Mouse (Mus musculus): ENCODE data around the gene Ldhc. TPM values are rescaled to one million over a fixed set of nuclear protein-coding genes. Genes with fewer than 3 reads are reported as not detected.

Gene Ldhc
- total and polyA plus RNA-seq, 3 experiments: not detected

DNA sequence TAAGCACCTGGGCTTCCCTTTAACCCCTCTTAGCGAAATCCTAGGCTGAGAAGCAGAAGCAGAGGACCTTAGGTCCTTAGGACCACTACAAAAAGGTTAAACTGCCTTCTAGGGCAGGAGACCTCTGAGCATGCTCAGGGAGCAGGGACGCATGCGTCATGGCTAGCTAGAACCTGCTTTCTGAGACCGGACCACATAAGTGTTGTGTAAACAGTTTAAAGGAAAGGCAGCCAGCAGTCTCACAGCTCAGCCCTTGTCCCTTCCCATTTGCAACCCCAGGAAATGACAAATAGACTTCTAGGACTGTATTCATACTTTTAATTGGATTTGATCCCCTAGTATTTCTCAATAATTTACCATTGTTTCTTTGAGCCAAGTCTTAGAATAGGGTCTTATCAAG, 20.7 kb upstream of the Ldhc start:
- Histone ChIP-seq H3K36me3 (replicated peaks) (no peaks in the 10 kb centered on the region), H3K27me3 (ENCODE audit: insufficient read depth, low read length) (peaks cover 23% of the 10 kb centered on the region), H3K4me1 (ENCODE audit: insufficient read depth, low read depth, low read length) (peaks cover 47% of the 10 kb centered on the region), H3K9me3 (replicated peaks) (no peaks in the 10 kb centered on the region), H3K4me3 (ENCODE audit: low read depth, low read length) (no peak overlapping the region)
- TF ChIP-seq CTCF (IDR thresholded peaks at IDR 0.05; ENCODE audit: low read depth, low read length) (no peak), GATA1 (IDR thresholded peaks at IDR 0.05; ENCODE audit: borderline replicate concordance, low read length) (no peak), GATA2 (IDR thresholded peaks at IDR 0.05; ENCODE audit: borderline replicate concordance, low read depth, low read length) (no peak), TAL1 (conservative IDR thresholded peaks at IDR 0.05; ENCODE audit: low read depth, low read length) (no peak), POLR2AphosphoS5 (IDR thresholded peaks at IDR 0.05; ENCODE audit: insufficient replicate concordance, low read depth, low read length) (no peak)
- ATAC-seq (ENCODE audit: extremely low read depth, insufficient number of reproducible peaks, low FRiP score, poor library complexity, severe bottlenecking) (no peak), DNase-seq (ENCODE audit: low spot score) (no peak)

DNA sequence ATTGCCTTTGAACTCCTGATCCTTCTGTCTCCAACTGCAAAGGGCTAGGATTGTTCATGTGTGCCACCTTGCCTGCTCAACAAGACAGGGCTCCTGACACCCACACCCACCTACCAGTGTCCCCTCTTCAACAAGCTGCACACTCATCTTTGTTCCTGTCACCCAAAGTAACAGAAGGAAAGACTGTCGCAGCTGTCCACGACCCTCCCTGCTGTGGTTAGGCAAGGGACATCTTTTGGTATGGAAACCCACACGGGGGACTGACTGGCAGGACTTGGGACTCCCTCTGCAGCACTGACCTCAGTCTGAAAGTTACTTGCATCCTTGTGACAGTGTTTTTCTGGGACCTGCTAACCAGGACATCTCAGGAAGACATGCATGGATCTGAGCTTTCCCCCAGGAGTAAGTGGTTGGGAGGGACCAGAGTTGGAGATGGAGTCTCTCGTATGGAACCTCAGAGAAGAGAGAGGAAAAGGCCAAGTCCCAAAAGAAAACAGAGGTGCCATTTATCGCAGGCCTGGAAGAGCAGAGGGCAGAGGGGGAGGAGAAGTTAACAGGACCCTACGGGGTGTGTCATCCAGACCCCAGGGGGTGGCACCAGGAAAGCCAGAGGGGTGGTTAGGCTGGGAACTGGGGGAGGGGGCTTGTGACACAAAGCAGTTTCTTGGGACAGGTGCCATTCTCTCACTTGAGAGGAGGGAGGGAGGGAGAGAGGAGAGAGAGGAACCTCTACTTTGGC, 20.0 kb upstream of the Ldhc start, which contains the start of gene Ldha:
Ldha (plus strand) TSS at position 689 of the 739 bp plus-strand sequence.
- Histone ChIP-seq H3K4me3 (ENCODE audit: low read depth, low read length) (no peak within 1 kb of the TSS), H3K36me3 (replicated peaks) (peaks cover under 1% of the 10 kb centered on the region), H3K27me3 (ENCODE audit: insufficient read depth, low read length) (peaks cover 23% of the 10 kb centered on the region), H3K9me3 (replicated peaks) (no peaks in the 10 kb centered on the region), H3K4me1 (ENCODE audit: insufficient read depth, low read depth, low read length) (peaks cover 47% of the 10 kb centered on the region)
- no peak for TF ChIP-seq GATA2 (IDR thresholded peaks at IDR 0.05; ENCODE audit: borderline replicate concordance, low read depth, low read length)
- TF ChIP-seq GATA1 (IDR thresholded peaks at IDR 0.05; ENCODE audit: borderline replicate concordance, low read length): no peak
- no peak for TF ChIP-seq POLR2AphosphoS5 (IDR thresholded peaks at IDR 0.05; ENCODE audit: insufficient replicate concordance, low read depth, low read length)
- no peak for TF ChIP-seq CTCF (IDR thresholded peaks at IDR 0.05; ENCODE audit: low read depth, low read length)
- DNase-seq (ENCODE audit: low spot score) (no peak), ATAC-seq (ENCODE audit: extremely low read depth, insufficient number of reproducible peaks, low FRiP score, poor library complexity, severe bottlenecking) (no peak)

DNA sequence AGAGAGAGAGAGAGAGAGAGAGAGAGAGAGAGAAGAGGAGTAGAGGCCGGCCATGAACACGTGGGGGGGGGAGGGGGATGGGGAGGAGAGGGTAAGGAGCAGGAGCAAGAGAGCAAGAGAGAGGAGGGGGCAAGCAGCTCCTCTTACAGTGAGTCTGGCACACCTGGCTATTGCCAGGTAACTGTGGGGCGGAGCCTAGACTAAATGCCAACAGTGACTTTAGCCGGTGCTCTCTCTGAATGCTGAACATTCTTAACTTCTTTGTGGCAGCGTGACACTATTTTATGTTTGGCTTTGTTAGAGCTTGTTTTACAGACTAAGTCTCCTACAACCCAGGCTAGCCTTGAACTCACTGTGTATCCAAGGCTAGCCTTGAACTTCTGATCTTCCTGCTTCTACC, 18.7 kb upstream of the Ldhc start:
- no peak for TF ChIP-seq GATA2 (IDR thresholded peaks at IDR 0.05; ENCODE audit: borderline replicate concordance, low read depth, low read length)
- TF ChIP-seq TAL1 (conservative IDR thresholded peaks at IDR 0.05; ENCODE audit: low read depth, low read length): no peak
- no peak for TF ChIP-seq POLR2AphosphoS5 (IDR thresholded peaks at IDR 0.05; ENCODE audit: insufficient replicate concordance, low read depth, low read length)
- no peak for TF ChIP-seq CTCF (IDR thresholded peaks at IDR 0.05; ENCODE audit: low read depth, low read length)
- no peak for TF ChIP-seq GATA1 (IDR thresholded peaks at IDR 0.05; ENCODE audit: borderline replicate concordance, low read length)
- Histone ChIP-seq H3K36me3 (replicated peaks) (peaks cover 14% of the 10 kb centered on the region), H3K4me1 (ENCODE audit: insufficient read depth, low read depth, low read length) (peaks cover 47% of the 10 kb centered on the region), H3K4me3 (ENCODE audit: low read depth, low read length) (no peak overlapping the region), H3K9me3 (replicated peaks) (no peaks in the 10 kb centered on the region), H3K27me3 (ENCODE audit: insufficient read depth, low read length) (peaks cover 21% of the 10 kb centered on the region)
- DNase-seq (ENCODE audit: low spot score): no peak
- no peak for ATAC-seq (ENCODE audit: extremely low read depth, insufficient number of reproducible peaks, low FRiP score, poor library complexity, severe bottlenecking)

DNA sequence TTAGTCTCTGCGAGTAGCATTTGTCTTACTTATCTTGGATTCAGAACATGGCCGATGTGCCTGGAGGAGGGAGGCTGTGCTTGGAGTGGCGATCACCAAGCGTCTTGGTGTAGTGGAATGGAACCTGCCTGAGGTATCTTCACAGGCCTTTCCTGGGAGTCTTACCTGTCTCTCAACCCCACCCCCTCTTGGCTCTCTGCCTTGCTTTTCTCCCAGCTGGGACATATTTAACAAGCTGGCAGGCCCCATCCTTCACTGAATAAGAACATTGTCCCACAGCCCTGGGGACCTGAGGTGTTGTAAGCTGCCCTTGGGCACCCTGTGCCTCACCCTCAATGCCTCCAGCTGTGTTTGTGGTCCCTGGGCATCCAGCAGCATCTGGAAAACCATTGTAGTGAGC, 17.4 kb upstream of the Ldhc start:
- Histone ChIP-seq H3K36me3 (replicated peaks) (peaks cover 27% of the 10 kb centered on the region), H3K4me1 (ENCODE audit: insufficient read depth, low read depth, low read length) (peaks cover 50% of the 10 kb centered on the region), H3K9me3 (replicated peaks) (no peaks in the 10 kb centered on the region), H3K4me3 (ENCODE audit: low read depth, low read length) (no peak overlapping the region), H3K27me3 (ENCODE audit: insufficient read depth, low read length) (peaks cover 21% of the 10 kb centered on the region)
- no peak for DNase-seq (ENCODE audit: low spot score)
- no peak for ATAC-seq (ENCODE audit: extremely low read depth, insufficient number of reproducible peaks, low FRiP score, poor library complexity, severe bottlenecking)
- TF ChIP-seq CTCF (IDR thresholded peaks at IDR 0.05; ENCODE audit: low read depth, low read length) (no peak), GATA2 (IDR thresholded peaks at IDR 0.05; ENCODE audit: borderline replicate concordance, low read depth, low read length) (no peak), TAL1 (conservative IDR thresholded peaks at IDR 0.05; ENCODE audit: low read depth, low read length) (no peak), GATA1 (IDR thresholded peaks at IDR 0.05; ENCODE audit: borderline replicate concordance, low read length) (no peak), POLR2AphosphoS5 (IDR thresholded peaks at IDR 0.05; ENCODE audit: insufficient replicate concordance, low read depth, low read length) (no peak)

DNA sequence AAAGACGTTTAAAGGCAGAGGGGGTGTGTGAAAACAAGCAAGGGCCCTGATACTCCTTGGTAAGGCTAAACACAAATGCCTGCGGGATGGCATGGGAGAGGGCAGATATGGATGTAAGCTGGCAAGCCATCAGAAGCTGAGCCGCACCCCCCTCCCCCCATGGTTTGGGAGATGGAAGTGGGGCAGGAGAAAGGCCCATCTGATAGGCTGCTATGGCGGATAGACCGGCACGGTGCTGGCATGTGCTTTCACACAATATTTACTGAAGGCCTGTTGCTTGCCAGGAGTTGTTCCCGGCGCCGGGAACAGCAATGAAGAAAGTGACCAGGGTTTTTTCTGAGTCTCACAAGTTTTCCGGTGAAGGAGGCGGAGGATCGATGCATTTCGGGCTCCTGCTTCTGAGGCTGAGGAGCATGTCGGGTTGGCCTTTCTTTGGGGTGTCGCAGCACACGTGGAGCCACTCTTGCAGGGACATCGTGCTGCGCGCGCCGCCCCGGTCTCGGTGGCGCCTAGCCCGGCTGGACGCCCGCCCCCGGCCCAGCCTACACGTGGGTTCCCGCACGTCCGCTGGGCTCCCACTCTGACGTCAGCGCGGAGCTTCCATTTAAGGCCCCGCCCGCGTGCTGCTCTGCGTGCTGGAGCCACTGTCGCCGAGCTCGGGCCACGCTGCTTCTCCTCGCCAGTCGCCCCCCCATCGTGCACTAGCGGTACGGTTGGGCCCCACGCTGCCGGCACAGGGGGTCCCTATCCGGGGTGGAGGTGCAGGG, 15.6 kb upstream of the Ldhc start:
- Histone ChIP-seq H3K27me3 (ENCODE audit: insufficient read depth, low read length) (peaks cover 12% of the 10 kb centered on the region), H3K4me1 (ENCODE audit: insufficient read depth, low read depth, low read length) (peaks cover 56% of the 10 kb centered on the region), H3K36me3 (replicated peaks) (peaks cover 45% of the 10 kb centered on the region), H3K9me3 (replicated peaks) (no peaks in the 10 kb centered on the region), H3K4me3 (ENCODE audit: low read depth, low read length) (peak overlapping the region; percentile 96)
- ATAC-seq (ENCODE audit: extremely low read depth, insufficient number of reproducible peaks, low FRiP score, poor library complexity, severe bottlenecking): peak; percentile 66
- DNase-seq (ENCODE audit: low spot score): peak; percentile 94
- peak; percentile 70; the same call in 1 of the 2 replicates for TF ChIP-seq POLR2AphosphoS5 (IDR thresholded peaks at IDR 0.05; ENCODE audit: insufficient replicate concordance, low read depth, low read length)
- no peak for TF ChIP-seq CTCF (IDR thresholded peaks at IDR 0.05; ENCODE audit: low read depth, low read length)

DNA sequence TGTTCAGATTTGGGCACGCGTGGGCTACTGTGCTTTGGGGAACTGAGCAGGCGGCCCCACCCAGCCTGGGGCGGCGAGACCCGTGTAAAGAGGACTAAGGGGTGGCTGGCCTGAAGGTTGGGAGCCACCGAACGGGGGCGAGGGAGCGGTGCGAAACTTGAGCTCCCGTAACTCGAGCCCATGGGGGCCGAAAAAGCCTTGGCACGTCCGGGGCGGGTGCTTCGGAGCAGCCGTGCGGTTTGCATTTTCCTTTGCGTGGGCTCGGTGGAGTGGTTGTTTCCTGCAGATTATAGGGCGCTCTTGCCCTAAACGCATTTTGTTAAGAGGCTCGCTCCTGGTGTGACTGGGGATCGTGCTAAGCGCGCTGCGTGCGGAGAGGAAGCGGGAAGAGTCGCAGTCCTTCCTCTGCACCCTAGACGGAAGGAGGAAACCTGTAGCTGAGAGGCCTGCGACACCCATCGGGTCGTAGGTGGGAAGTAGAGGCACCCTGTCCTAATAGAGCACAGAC, 15.0 kb upstream of the Ldhc start:
- peaks cover 8% of the 10 kb centered on the region for H3K27me3 ChIP-seq (ENCODE audit: insufficient read depth, low read length)
- TF ChIP-seq GATA2 (IDR thresholded peaks at IDR 0.05; ENCODE audit: borderline replicate concordance, low read depth, low read length): no peak
- no peak for TF ChIP-seq CTCF (IDR thresholded peaks at IDR 0.05; ENCODE audit: low read depth, low read length)
- TF ChIP-seq GATA1 (IDR thresholded peaks at IDR 0.05; ENCODE audit: borderline replicate concordance, low read length): no peak
- no peak for TF ChIP-seq TAL1 (conservative IDR thresholded peaks at IDR 0.05; ENCODE audit: low read depth, low read length)
- no peak for TF ChIP-seq POLR2AphosphoS5 (IDR thresholded peaks at IDR 0.05; ENCODE audit: insufficient replicate concordance, low read depth, low read length)
- peak; percentile 36 for DNase-seq (ENCODE audit: low spot score)
- peaks cover 56% of the 10 kb centered on the region for H3K4me1 ChIP-seq (ENCODE audit: insufficient read depth, low read depth, low read length)
- no peak for ATAC-seq (ENCODE audit: extremely low read depth, insufficient number of reproducible peaks, low FRiP score, poor library complexity, severe bottlenecking)
- H3K4me3 ChIP-seq (ENCODE audit: low read depth, low read length): peak overlapping the region; percentile 96
- peaks cover 51% of the 10 kb centered on the region for H3K36me3 ChIP-seq (replicated peaks)
- no peaks in the 10 kb centered on the region for H3K9me3 ChIP-seq (replicated peaks)
